22 mouse cellular contexts compared by ENCODE assay signal in the genomic region with DNA sequence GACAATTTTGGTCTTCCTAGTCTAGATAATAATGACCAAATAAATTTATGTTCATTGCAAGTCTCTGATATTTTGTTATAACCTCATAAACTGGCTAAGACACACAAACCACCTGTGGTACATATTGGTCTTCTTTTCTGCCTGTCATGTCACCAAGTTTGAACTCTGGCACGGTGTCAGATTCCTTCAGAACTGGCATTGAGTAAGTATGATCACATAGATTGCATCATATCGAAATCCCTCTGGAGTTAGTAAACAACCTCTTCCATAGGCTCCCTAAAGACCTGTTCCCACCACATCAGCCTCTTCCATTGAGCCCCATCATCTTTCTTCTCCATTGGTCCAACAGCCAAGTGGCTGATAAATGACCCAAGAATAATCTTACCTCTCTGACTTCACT.
DNase-seq lines count a peak whose midpoint lies in the region; ATAC-seq and TF ChIP-seq lines count a peak whose summit lies in the region.
"Had no signal": no experiment of that assay in that cellular context is flagged by ENCODE, and none has a peak within 500 bp of the region (broad histone marks: within the 10 kb centered on the region; RNA-seq: fewer than 3 reads in every experiment).

No protein-coding gene starts in this region.

- no peaks in the 10 kb centered on the region for H3K27me3 ChIP-seq in liver, postnatal 0 days (ENCODE audit: insufficient read depth, low read length)
- no peaks in the 10 kb centered on the region for H3K27me3 ChIP-seq in liver, embryonic 12.5 days (replicated peaks)
- H3K27me3 ChIP-seq in myocyte (ENCODE audit: control insufficient read depth, insufficient read depth, insufficient read length): no peaks in the 10 kb centered on the region
- H3K27me3 ChIP-seq in kidney, adult 2 months (replicated peaks; ENCODE audit: control insufficient read depth, insufficient read depth, low read length): no peaks in the 10 kb centered on the region
- H3K27me3 ChIP-seq: CH12.LX; forebrain, embryonic 13.5 days; heart, embryonic 15.5 days; hindbrain, embryonic 13.5 days had no signal

- H3K27ac ChIP-seq in liver, postnatal 0 days (ENCODE audit: low read depth): no peak overlapping the region
- H3K27ac ChIP-seq in liver, embryonic 12.5 days: no peak overlapping the region
- no peak overlapping the region for H3K27ac ChIP-seq in kidney, adult 2 months (ENCODE audit: insufficient read depth, low read depth, low read length)
- H3K27ac ChIP-seq: embryonic facial prominence, embryonic 10.5 days; forebrain, embryonic 13.5 days; gastrocnemius, adult 2 months; heart, embryonic 15.5 days; hindbrain, embryonic 13.5 days; hindbrain, postnatal 0 days had no signal

- H3K4me1 ChIP-seq in liver, postnatal 0 days (ENCODE audit: insufficient read depth): no peaks in the 10 kb centered on the region
- no peaks in the 10 kb centered on the region for H3K4me1 ChIP-seq in liver, embryonic 12.5 days
- H3K4me1 ChIP-seq in kidney, adult 2 months (ENCODE audit: control insufficient read depth, insufficient read depth, low read length): no peaks in the 10 kb centered on the region

- peak; percentile 41 for DNase-seq in adrenal gland, adult 2 months
- DNase-seq in adrenal gland, adult 8-10 months: no peak
- peak; percentile 3 for DNase-seq in gastrocnemius, adult 18-20 months (ENCODE audit: low spot score)
- no peak for DNase-seq in gastrocnemius, postnatal 10 days
- peak; percentile 22 for DNase-seq in liver, postnatal 0 days
- no peak for DNase-seq in kidney, adult 2 months
- DNase-seq: cerebellum, adult 2 months; cerebellum, postnatal 10 days; forebrain, postnatal 0 days; gastrocnemius, adult 2 months; gastrocnemius, postnatal 36 days; heart, adult 18-20 months; heart, postnatal 14 days had no signal

- TF ChIP-seq POLR2A in myocyte (IDR thresholded peaks at IDR 0.05; ENCODE audit: insufficient read length, low read depth): no peak
- no peak for TF ChIP-seq POLR2A in kidney, adult 2 months (IDR thresholded peaks at IDR 0.05; ENCODE audit: low read depth, low read length)

- ATAC-seq in liver, postnatal 0 days: peak; percentile 76
- ATAC-seq in liver, embryonic 12.5 days: no peak
- ATAC-seq: forebrain, embryonic 13.5 days; forebrain, postnatal 0 days; hindbrain, postnatal 0 days had no signal

- H3K4me2 ChIP-seq in liver, postnatal 0 days (ENCODE audit: low read depth, low read length): no peak overlapping the region
- no peak overlapping the region for H3K4me2 ChIP-seq in liver, embryonic 12.5 days
- H3K4me2 ChIP-seq in myocyte (ENCODE audit: low read depth): no peak overlapping the region
- H3K4me2 ChIP-seq: forebrain, embryonic 13.5 days; heart, embryonic 11.5 days; heart, embryonic 15.5 days; hindbrain, embryonic 13.5 days had no signal

- no peaks in the 10 kb centered on the region for H3K79me2 ChIP-seq in myocyte (ENCODE audit: control insufficient read depth, insufficient read depth)

- H3K4me3 ChIP-seq in liver, postnatal 0 days (ENCODE audit: low read depth, low read length): no peak overlapping the region
- H3K4me3 ChIP-seq in liver, embryonic 12.5 days: no peak overlapping the region
- no peak overlapping the region for H3K4me3 ChIP-seq in myocyte
- no peak overlapping the region for H3K4me3 ChIP-seq in kidney, adult 2 months (ENCODE audit: insufficient read depth, low read depth, low read length)
- H3K4me3 ChIP-seq: embryonic facial prominence, embryonic 10.5 days; forebrain, embryonic 13.5 days; gastrocnemius, adult 2 months; heart, embryonic 15.5 days; hindbrain, embryonic 13.5 days had no signal

- no peaks in the 10 kb centered on the region for H3K36me3 ChIP-seq in liver, postnatal 0 days (replicated peaks; ENCODE audit: insufficient read depth, low read length)
- no peaks in the 10 kb centered on the region for H3K36me3 ChIP-seq in liver, embryonic 12.5 days
- H3K36me3 ChIP-seq in myocyte (ENCODE audit: control insufficient read depth, insufficient read depth): no peaks in the 10 kb centered on the region
- no peaks in the 10 kb centered on the region for H3K36me3 ChIP-seq in kidney, adult 2 months (ENCODE audit: control insufficient read depth, insufficient read depth, low read length)
- H3K36me3 ChIP-seq: embryonic facial prominence, embryonic 10.5 days; heart, embryonic 15.5 days; hindbrain, embryonic 13.5 days had no signal

- no peaks in the 10 kb centered on the region for H3K9me3 ChIP-seq in liver, postnatal 0 days (ENCODE audit: low read length)
- H3K9me3 ChIP-seq in liver, embryonic 12.5 days (replicated peaks): no peaks in the 10 kb centered on the region
- H3K9me3 ChIP-seq: embryonic facial prominence, embryonic 10.5 days; forebrain, embryonic 13.5 days; heart, embryonic 15.5 days; hindbrain, embryonic 13.5 days had no signal

- no peak overlapping the region for H3K9ac ChIP-seq in liver, postnatal 0 days (replicated peaks)
- no peak overlapping the region for H3K9ac ChIP-seq in liver, embryonic 12.5 days
- H3K9ac ChIP-seq: forebrain, embryonic 13.5 days; forebrain, postnatal 0 days; heart, embryonic 15.5 days; hindbrain, embryonic 13.5 days had no signal

- no peak for TF ChIP-seq CTCF in liver, postnatal 0 days (IDR thresholded peaks at IDR 0.05; ENCODE audit: low read depth)
- no peak for TF ChIP-seq CTCF in kidney, adult 2 months (conservative IDR thresholded peaks at IDR 0.05; ENCODE audit: insufficient read depth, insufficient read length, low read depth, low read length)

- no peak for TF ChIP-seq EP300 in liver, postnatal 0 days (IDR thresholded peaks at IDR 0.05; ENCODE audit: low read depth)

- H3ac ChIP-seq in myocyte (ENCODE audit: control insufficient read depth, insufficient read length): no peak overlapping the region

- WGBS in liver, postnatal 0 days (ENCODE audit: insufficient replicate concordance): 55% methylated on average over 2 of the region's 2 CpGs
- whole genome bisulfite sequencing in liver, embryonic 12.5 days (ENCODE audit: insufficient replicate concordance): 71% methylated on average over 2 of the region's 2 CpGs
- WGBS in kidney, adult 2 months: 91% methylated on average over 2 of the region's 2 CpGs

TF ChIP-seq in myocyte, 11 proteins besides CTCF, POLR2A, EP300 and RAD21:
- peak; percentile 56 for TF ChIP-seq CEBPB (IDR thresholded peaks at IDR 0.05; ENCODE audit: insufficient read depth, poor library complexity, severe bottlenecking)
- TF ChIP-seq USF1 (IDR thresholded peaks at IDR 0.05; ENCODE audit: low read depth): no peak
TF ChIP-seq in myocyte: peak in this region for 1.

Comparison
In these comparisons a context has a peak if more than half of its experiments do, and no peak if none do; other contexts are left out.
1. DNase-seq: peak in adrenal gland, adult 2 months (single experiment), gastrocnemius, adult 18-20 months (single experiment) and liver, postnatal 0 days (single experiment); none in adrenal gland, adult 8-10 months (single experiment), gastrocnemius, postnatal 10 days (single experiment) and kidney, adult 2 months (single experiment).